Mouse (Mus musculus) CH12.LX (cell line): Measurements from ENCODE around the gene Gm3854. TPM values are rescaled to one million over a fixed set of nuclear protein-coding genes. Genes with fewer than 3 reads are reported as not detected.

Experiments used
- DNase-seq: peaks from one replicate; pipeline ENCODE4 v3.0.0-alpha.2; 2013; ENCODE audit errors: extremely low read depth
- H3K27ac ChIP-seq: 2 replicates; pipeline ENCODE4 v1.5.1; 2012; ENCODE audit warnings: low read depth, mild to moderate bottlenecking, control low read depth, moderate library complexity; ENCODE audit not compliant: insufficient read depth
- H3K27me3 ChIP-seq: replicated peaks from 2 replicates; pipeline ENCODE3; 2012; ENCODE audit warnings: inconsistent platforms
- H3K36me3 ChIP-seq, 2 experiments: replicated peaks in 1 of 2; 2 replicates each; pipeline versions ENCODE3 to v1.6.1; 2012; ENCODE audit warnings: inconsistent platforms in 1 of 2, low read length in 1 of 2, mild to moderate bottlenecking in 1 of 2, mixed read lengths in 1 of 2, moderate library complexity in 1 of 2; ENCODE audit not compliant: control insufficient read depth in 1 of 2, insufficient read depth in 1 of 2
- H3K4me1 ChIP-seq, 2 experiments: 2 replicates each; pipeline ENCODE4 v1.6.1; 2012; ENCODE audit warnings: inconsistent platforms in 1 of 2, moderate library complexity in 1 of 2; ENCODE audit not compliant: insufficient read depth in 2 of 2, control insufficient read depth in 1 of 2
- H3K4me2 ChIP-seq: 2 replicates; pipeline ENCODE4 v1.6.1; 2012; ENCODE audit warnings: low read depth, mild to moderate bottlenecking, control low read depth; ENCODE audit not compliant: poor library complexity, insufficient read depth, severe bottlenecking
- H3K4me3 ChIP-seq, 3 experiments: fragments of 150-350 bp in 1 of 3; sonication (generic) in 1 of 3; replicated peaks in 1 of 3; 2 replicates each; pipeline versions ENCODE3 to v1.5.1; 2011 to 2012; ENCODE audit warnings: low read depth in 2 of 3, low read length in 2 of 3, mild to moderate bottlenecking in 2 of 3, moderate library complexity in 2 of 3, control low read depth in 1 of 3, improper control_type of control experiment in 1 of 3, inconsistent platforms in 1 of 3, mixed read lengths in 1 of 3; ENCODE audit not compliant: poor library complexity in 1 of 3
- H3K79me2 ChIP-seq: replicated peaks from 2 replicates; pipeline ENCODE4 v1.6.1; 2012; ENCODE audit warnings: mild to moderate bottlenecking, moderate library complexity; ENCODE audit not compliant: control insufficient read depth, poor library complexity, insufficient read depth, severe bottlenecking; ENCODE audit errors: extremely low read depth
- H3K9ac ChIP-seq: 2 replicates; pipeline ENCODE4 v1.6.1; 2012; ENCODE audit warnings: low read depth, mild to moderate bottlenecking, control low read depth, moderate library complexity; ENCODE audit not compliant: insufficient read depth
- H3K9me3 ChIP-seq: replicated peaks from 2 replicates; pipeline ENCODE3; 2012; ENCODE audit warnings: low read length, inconsistent platforms, mixed read lengths
- BHLHE40 ChIP-seq: IDR thresholded peaks from 2 replicates; pipeline ENCODE4 v1.6.1; 2011; ENCODE audit warnings: mild to moderate bottlenecking, low read depth, low read length, improper control_type of control experiment
- CHD1 ChIP-seq: IDR thresholded peaks from 2 replicates; pipeline ENCODE4 v1.6.1; 2012; ENCODE audit warnings: low read depth, low read length, improper control_type of control experiment, inconsistent platforms
- CHD2 ChIP-seq: IDR thresholded peaks from 2 replicates; pipeline ENCODE4 v1.6.1; 2011; ENCODE audit warnings: low read length, improper control_type of control experiment
- CTCF ChIP-seq, 2 experiments: IDR thresholded peaks in 1 of 2; conservative IDR thresholded peaks in 1 of 2; 2 replicates each; pipeline ENCODE4 v1.5.1; 2011 to 2012; ENCODE audit warnings: low read depth in 2 of 2, low read length in 2 of 2, improper control_type of control experiment in 1 of 2, inconsistent platforms in 1 of 2, mild to moderate bottlenecking in 1 of 2, moderate library complexity in 1 of 2
- E2F4 ChIP-seq: IDR thresholded peaks from 2 replicates; pipeline ENCODE4 v1.6.1; 2011; ENCODE audit warnings: low read depth, low read length, improper control_type of control experiment; ENCODE audit not compliant: insufficient replicate concordance
- ELF1 ChIP-seq: IDR thresholded peaks from 2 replicates; pipeline ENCODE4 v1.6.1; 2014; ENCODE audit warnings: low read depth, mild to moderate bottlenecking, inconsistent platforms, low read length, improper control_type of control experiment
- EP300 ChIP-seq: IDR thresholded peaks from 2 replicates; pipeline ENCODE4 v1.6.1; 2011; ENCODE audit warnings: low read length, improper control_type of control experiment
- ETS1 ChIP-seq: conservative IDR thresholded peaks from 2 replicates; pipeline ENCODE4 v1.6.1; 2012; ENCODE audit warnings: low read depth, mild to moderate bottlenecking, inconsistent platforms, low read length, improper control_type of control experiment, moderate library complexity
- HCFC1 ChIP-seq: IDR thresholded peaks from 2 replicates; pipeline ENCODE4 v1.6.1; 2012; ENCODE audit warnings: low read depth, mild to moderate bottlenecking, inconsistent platforms, low read length, improper control_type of control experiment
- IRF4 ChIP-seq: IDR thresholded peaks from 2 replicates; pipeline ENCODE4 v1.6.1; 2014; ENCODE audit warnings: low read depth, mild to moderate bottlenecking, inconsistent platforms, low read length, improper control_type of control experiment
- JUN ChIP-seq: IDR thresholded peaks from 2 replicates; pipeline ENCODE4 v1.6.1; 2011; ENCODE audit warnings: low read depth, mild to moderate bottlenecking, low read length, improper control_type of control experiment, moderate library complexity; ENCODE audit not compliant: insufficient read depth
- MAFK ChIP-seq: IDR thresholded peaks from 2 replicates; pipeline ENCODE4 v1.6.1; 2011; ENCODE audit warnings: low read length, improper control_type of control experiment; ENCODE audit not compliant: insufficient replicate concordance
- MAX ChIP-seq: IDR thresholded peaks from 2 replicates; pipeline ENCODE4 v1.6.1; 2011; ENCODE audit warnings: low read length, improper control_type of control experiment
- MAZ ChIP-seq: IDR thresholded peaks from 2 replicates; pipeline ENCODE4 v1.6.1; 2012; ENCODE audit warnings: low read depth, mild to moderate bottlenecking, inconsistent platforms, low read length, improper control_type of control experiment, moderate library complexity
- MYC ChIP-seq: IDR thresholded peaks from 2 replicates; pipeline ENCODE4 v1.6.1; 2011; ENCODE audit warnings: low read depth, mild to moderate bottlenecking, improper control_type of control experiment, low read length
- NELFE ChIP-seq: IDR thresholded peaks from 2 replicates; pipeline ENCODE4 v1.6.1; 2011; ENCODE audit warnings: low read depth, low read length, improper control_type of control experiment
- PAX5 ChIP-seq: IDR thresholded peaks from 2 replicates; pipeline ENCODE4 v1.6.1; 2012; ENCODE audit warnings: low read length, inconsistent platforms, mixed read lengths
- POLR2A ChIP-seq: IDR thresholded peaks from 2 replicates; pipeline ENCODE4 v1.6.1; 2011; ENCODE audit warnings: low read depth, mild to moderate bottlenecking, improper control_type of control experiment, low read length
- POLR2AphosphoS2 ChIP-seq: IDR thresholded peaks from 2 replicates; pipeline ENCODE4 v1.6.1; 2011; ENCODE audit warnings: low read depth, low read length, improper control_type of control experiment
- RAD21 ChIP-seq: IDR thresholded peaks from 2 replicates; pipeline ENCODE4 v1.6.1; 2011; ENCODE audit warnings: low read depth, mild to moderate bottlenecking, low read length, improper control_type of control experiment, moderate library complexity
- SMC3 ChIP-seq: IDR thresholded peaks from 2 replicates; pipeline ENCODE4 v1.6.1; 2011; ENCODE audit warnings: low read depth, low read length, improper control_type of control experiment
- TCF12 ChIP-seq: IDR thresholded peaks from 2 replicates; pipeline ENCODE4 v1.6.1; 2014; ENCODE audit warnings: low read depth, mild to moderate bottlenecking, inconsistent platforms, low read length, improper control_type of control experiment
- USF1 ChIP-seq: IDR thresholded peaks from 2 replicates; pipeline ENCODE4 v1.6.1; 2014; ENCODE audit warnings: low read depth, mild to moderate bottlenecking, inconsistent platforms, low read length, improper control_type of control experiment
- USF2 ChIP-seq: conservative IDR thresholded peaks from 2 replicates; pipeline ENCODE4 v1.6.1; 2011; ENCODE audit warnings: low read depth, low read length, improper control_type of control experiment
- ZKSCAN1 ChIP-seq: IDR thresholded peaks from 2 replicates; pipeline ENCODE4 v1.6.1; 2012; ENCODE audit warnings: low read depth, inconsistent platforms, low read length, improper control_type of control experiment, borderline replicate concordance
- ZMIZ1 ChIP-seq: IDR thresholded peaks from 2 replicates; pipeline ENCODE4 v1.6.1; 2012; ENCODE audit warnings: low read depth, mild to moderate bottlenecking, inconsistent platforms, low read length, improper control_type of control experiment
- dilution Hi-C: fragments of 300-500 bp; cut with MboI; formaldehyde crosslinking; loops from 2 replicates; pipeline ENCODE4 v1.14.3; 2020; ENCODE audit warnings: low sequenced_read_pairs; ENCODE audit not compliant: extremely low pct_unique_long_range_greater_than_20kb, extremely low pct_ligation_motif_present
- in situ Hi-C: fragments of 300-500 bp; cut with MboI; formaldehyde crosslinking; loops from 3 replicates; pipeline ENCODE4 v1.14.3; 2019; ENCODE audit warnings: low sequenced_read_pairs, low pct_ligation_motif_present, low pct_unique_long_range_greater_than_20kb, mixed read lengths
- polyA plus RNA-seq: library from polyadenylated mRNA; unstranded; fragments of >175 nt; gene quantifications from 2 replicates; pipeline ENCODE4 v1.2.1, GENCODE M21; 2012; ENCODE audit warnings: low read depth; ENCODE audit not compliant: insufficient read length
- total RNA-seq, 2 experiments: library from RNA; depleted of rRNA; stranded (reverse); fragments of 300-350 nt in 1 of 2; fragments of >200 nt in 1 of 2; gene quantifications; 2 replicates each; pipeline ENCODE4 v1.2.3; 2012 to 2014

The Gm3854 gene
- total and polyA plus RNA-seq, 3 experiments, result not detected

GRCm38 (mm10) chr7:6358937-6359590, 15.5 kb downstream of the Gm3854 start:
- Histone ChIP-seq H3K36me3 (no peaks in the 10 kb centered on the region), H3K4me1 (no peaks in the 10 kb centered on the region), H3K9ac (no peak overlapping the region), H3K79me2 (no peaks in the 10 kb centered on the region), H3K4me2 (no peak overlapping the region), H3K27ac (no peak overlapping the region), H3K9me3 (peaks cover 10% of the 10 kb centered on the region), H3K27me3 (peaks cover 27% of the 10 kb centered on the region), H3K4me3 (no peak overlapping the region)
- in situ Hi-C loops (loop anchor here (25.0 kb wide), 2 partner anchors 303 to 553 kb away; no protein-coding TSS in a partner anchor), dilution Hi-C loops (no loop called here)
- peak; percentile 45 for DNase-seq
- TF ChIP-seq RAD21 (peak; percentile 83), SMC3 (peak; percentile 35), CTCF (conservative IDR thresholded peaks at IDR 0.05 in 1 of 2, IDR thresholded peaks at IDR 0.05 in 1 of 2; ENCODE audit: low read depth in 2 of 2, low read length in 2 of 2) (peak; percentile 30 to 71; a peak in 3 of 4 replicates), ZMIZ1 (no peak)

GRCm38 (mm10) chr7:6360477-6361060, 17.0 kb downstream of the Gm3854 start:
- DNase-seq, result no peak

GRCm38 (mm10) chr7:6361756-6362155, 18.2 kb downstream of the Gm3854 start:
- Histone ChIP-seq H3K4me3 (no peak overlapping the region), H3K4me1 (no peaks in the 10 kb centered on the region), H3K4me2 (no peak overlapping the region)
- no peak for TF ChIP-seq NELFE
- TF ChIP-seq PAX5, result no peak
- TF ChIP-seq MAFK, result no peak
- TF ChIP-seq MYC, result no peak
- no peak for TF ChIP-seq CHD2
- no peak for TF ChIP-seq POLR2AphosphoS2
- no peak for TF ChIP-seq ZKSCAN1
- no peak for TF ChIP-seq HCFC1
- no peak for TF ChIP-seq ZMIZ1
- no peak for TF ChIP-seq JUN
- TF ChIP-seq EP300, result no peak
- TF ChIP-seq POLR2A, result no peak
- no peak for TF ChIP-seq RAD21
- TF ChIP-seq ETS1, result no peak
- no peak for TF ChIP-seq MAZ
- TF ChIP-seq TCF12, result no peak
- no peak for TF ChIP-seq E2F4
- no peak for TF ChIP-seq ELF1

More at GRCm38 (mm10) chr7:6360477-6361060, 17.0 kb downstream of the Gm3854 start:
- no peaks in the 10 kb centered on the region for H3K79me2 ChIP-seq
- peaks cover 10% of the 10 kb centered on the region for H3K9me3 ChIP-seq
- no peak overlapping the region for H3K27ac ChIP-seq
- dilution Hi-C loops, result no loop called here
- no peak overlapping the region for H3K4me2 ChIP-seq
- TF ChIP-seq TCF12 (no peak), E2F4 (no peak), RAD21 (no peak), CHD1 (no peak), BHLHE40 (no peak), USF1 (no peak), MAX (no peak), USF2 (no peak), ZKSCAN1 (no peak), IRF4 (no peak), ELF1 (no peak), CHD2 (no peak), MAFK (no peak), CTCF (conservative IDR thresholded peaks at IDR 0.05 in 1 of 2, IDR thresholded peaks at IDR 0.05 in 1 of 2; ENCODE audit: low read depth in 2 of 2, low read length in 2 of 2) (no peak)
- no peaks in the 10 kb centered on the region for H3K36me3 ChIP-seq
- no peak overlapping the region for H3K4me3 ChIP-seq
- in situ Hi-C loops, result loop anchor here (25.0 kb wide), 2 partner anchors 302 to 552 kb away; no protein-coding TSS in a partner anchor
- no peaks in the 10 kb centered on the region for H3K4me1 ChIP-seq
- H3K27me3 ChIP-seq, result peaks cover 18% of the 10 kb centered on the region
- no peak overlapping the region for H3K9ac ChIP-seq

More at GRCm38 (mm10) chr7:6361756-6362155, 18.2 kb downstream of the Gm3854 start:
- H3K36me3 ChIP-seq, result no peaks in the 10 kb centered on the region
- in situ Hi-C loops, result loop anchor here (25.0 kb wide), 2 partner anchors 301 to 551 kb away; no protein-coding TSS in a partner anchor
- H3K79me2 ChIP-seq, result no peaks in the 10 kb centered on the region
- dilution Hi-C loops, result no loop called here
- no peak for DNase-seq
- H3K27me3 ChIP-seq, result peaks cover 8% of the 10 kb centered on the region
- peaks cover 10% of the 10 kb centered on the region for H3K9me3 ChIP-seq
- no peak overlapping the region for H3K9ac ChIP-seq
- no peak overlapping the region for H3K27ac ChIP-seq
